Mouse (Mus musculus) CH12.LX (cell line): Measurements from ENCODE around the gene Hddc2. TPM values are rescaled to one million over a fixed set of nuclear protein-coding genes. Genes with fewer than 3 reads are reported as not detected.

Experiments
- DNase-seq: peaks from one replicate; pipeline ENCODE4 v3.0.0-alpha.2; 2013; ENCODE audit errors: extremely low read depth
- H3K27ac ChIP-seq: 2 replicates; pipeline ENCODE4 v1.5.1; 2012; ENCODE audit warnings: low read depth, mild to moderate bottlenecking, control low read depth, moderate library complexity; ENCODE audit not compliant: insufficient read depth
- H3K27me3 ChIP-seq: replicated peaks from 2 replicates; pipeline ENCODE3; 2012; ENCODE audit warnings: inconsistent platforms
- H3K36me3 ChIP-seq, 2 experiments: replicated peaks in 1 of 2; 2 replicates each; pipeline versions ENCODE3 to v1.6.1; 2012; ENCODE audit warnings: inconsistent platforms in 1 of 2, low read length in 1 of 2, mild to moderate bottlenecking in 1 of 2, mixed read lengths in 1 of 2, moderate library complexity in 1 of 2; ENCODE audit not compliant: control insufficient read depth in 1 of 2, insufficient read depth in 1 of 2
- H3K4me1 ChIP-seq, 2 experiments: 2 replicates each; pipeline ENCODE4 v1.6.1; 2012; ENCODE audit warnings: inconsistent platforms in 1 of 2, moderate library complexity in 1 of 2; ENCODE audit not compliant: insufficient read depth in 2 of 2, control insufficient read depth in 1 of 2
- H3K4me2 ChIP-seq: 2 replicates; pipeline ENCODE4 v1.6.1; 2012; ENCODE audit warnings: low read depth, mild to moderate bottlenecking, control low read depth; ENCODE audit not compliant: poor library complexity, insufficient read depth, severe bottlenecking
- H3K4me3 ChIP-seq, 3 experiments: fragments of 150-350 bp in 1 of 3; sonication (generic) in 1 of 3; replicated peaks in 1 of 3; 2 replicates each; pipeline versions ENCODE3 to v1.5.1; 2011 to 2012; ENCODE audit warnings: low read depth in 2 of 3, low read length in 2 of 3, mild to moderate bottlenecking in 2 of 3, moderate library complexity in 2 of 3, control low read depth in 1 of 3, improper control_type of control experiment in 1 of 3, inconsistent platforms in 1 of 3, mixed read lengths in 1 of 3; ENCODE audit not compliant: poor library complexity in 1 of 3
- H3K79me2 ChIP-seq: replicated peaks from 2 replicates; pipeline ENCODE4 v1.6.1; 2012; ENCODE audit warnings: mild to moderate bottlenecking, moderate library complexity; ENCODE audit not compliant: control insufficient read depth, poor library complexity, insufficient read depth, severe bottlenecking; ENCODE audit errors: extremely low read depth
- H3K9ac ChIP-seq: 2 replicates; pipeline ENCODE4 v1.6.1; 2012; ENCODE audit warnings: low read depth, mild to moderate bottlenecking, control low read depth, moderate library complexity; ENCODE audit not compliant: insufficient read depth
- H3K9me3 ChIP-seq: replicated peaks from 2 replicates; pipeline ENCODE3; 2012; ENCODE audit warnings: low read length, inconsistent platforms, mixed read lengths
- BHLHE40 ChIP-seq: IDR thresholded peaks from 2 replicates; pipeline ENCODE4 v1.6.1; 2011; ENCODE audit warnings: mild to moderate bottlenecking, low read depth, low read length, improper control_type of control experiment
- CHD1 ChIP-seq: IDR thresholded peaks from 2 replicates; pipeline ENCODE4 v1.6.1; 2012; ENCODE audit warnings: low read depth, low read length, improper control_type of control experiment, inconsistent platforms
- E2F4 ChIP-seq: IDR thresholded peaks from 2 replicates; pipeline ENCODE4 v1.6.1; 2011; ENCODE audit warnings: low read depth, low read length, improper control_type of control experiment; ENCODE audit not compliant: insufficient replicate concordance
- ELF1 ChIP-seq: IDR thresholded peaks from 2 replicates; pipeline ENCODE4 v1.6.1; 2014; ENCODE audit warnings: low read depth, mild to moderate bottlenecking, inconsistent platforms, low read length, improper control_type of control experiment
- ETS1 ChIP-seq: conservative IDR thresholded peaks from 2 replicates; pipeline ENCODE4 v1.6.1; 2012; ENCODE audit warnings: low read depth, mild to moderate bottlenecking, inconsistent platforms, low read length, improper control_type of control experiment, moderate library complexity
- HCFC1 ChIP-seq: IDR thresholded peaks from 2 replicates; pipeline ENCODE4 v1.6.1; 2012; ENCODE audit warnings: low read depth, mild to moderate bottlenecking, inconsistent platforms, low read length, improper control_type of control experiment
- IRF4 ChIP-seq: IDR thresholded peaks from 2 replicates; pipeline ENCODE4 v1.6.1; 2014; ENCODE audit warnings: low read depth, mild to moderate bottlenecking, inconsistent platforms, low read length, improper control_type of control experiment
- KAT2A ChIP-seq: IDR thresholded peaks from 2 replicates; pipeline ENCODE4 v1.6.1; 2012; ENCODE audit warnings: low read length, improper control_type of control experiment, inconsistent platforms; ENCODE audit not compliant: insufficient replicate concordance
- MAFK ChIP-seq: IDR thresholded peaks from 2 replicates; pipeline ENCODE4 v1.6.1; 2011; ENCODE audit warnings: low read length, improper control_type of control experiment; ENCODE audit not compliant: insufficient replicate concordance
- MAX ChIP-seq: IDR thresholded peaks from 2 replicates; pipeline ENCODE4 v1.6.1; 2011; ENCODE audit warnings: low read length, improper control_type of control experiment
- MAZ ChIP-seq: IDR thresholded peaks from 2 replicates; pipeline ENCODE4 v1.6.1; 2012; ENCODE audit warnings: low read depth, mild to moderate bottlenecking, inconsistent platforms, low read length, improper control_type of control experiment, moderate library complexity
- MXI1 ChIP-seq: IDR thresholded peaks from 2 replicates; pipeline ENCODE4 v1.6.1; 2011; ENCODE audit warnings: mild to moderate bottlenecking, low read depth, low read length, improper control_type of control experiment
- MYC ChIP-seq: IDR thresholded peaks from 2 replicates; pipeline ENCODE4 v1.6.1; 2011; ENCODE audit warnings: low read depth, mild to moderate bottlenecking, improper control_type of control experiment, low read length
- NELFE ChIP-seq: IDR thresholded peaks from 2 replicates; pipeline ENCODE4 v1.6.1; 2011; ENCODE audit warnings: low read depth, low read length, improper control_type of control experiment
- PAX5 ChIP-seq: IDR thresholded peaks from 2 replicates; pipeline ENCODE4 v1.6.1; 2012; ENCODE audit warnings: low read length, inconsistent platforms, mixed read lengths
- POLR2A ChIP-seq: IDR thresholded peaks from 2 replicates; pipeline ENCODE4 v1.6.1; 2011; ENCODE audit warnings: low read depth, mild to moderate bottlenecking, improper control_type of control experiment, low read length
- RCOR1 ChIP-seq: conservative IDR thresholded peaks from 2 replicates; pipeline ENCODE4 v1.6.1; 2012; ENCODE audit warnings: low read depth, mild to moderate bottlenecking, inconsistent platforms, low read length, improper control_type of control experiment
- SIN3A ChIP-seq: IDR thresholded peaks from 2 replicates; pipeline ENCODE4 v1.6.1; 2012; ENCODE audit warnings: low read length, improper control_type of control experiment, inconsistent platforms
- SMC3 ChIP-seq: IDR thresholded peaks from 2 replicates; pipeline ENCODE4 v1.6.1; 2011; ENCODE audit warnings: low read depth, low read length, improper control_type of control experiment
- TBP ChIP-seq: conservative IDR thresholded peaks from 2 replicates; pipeline ENCODE4 v1.6.1; 2011; ENCODE audit warnings: low read depth, low read length, improper control_type of control experiment
- TCF12 ChIP-seq: IDR thresholded peaks from 2 replicates; pipeline ENCODE4 v1.6.1; 2014; ENCODE audit warnings: low read depth, mild to moderate bottlenecking, inconsistent platforms, low read length, improper control_type of control experiment
- UBTF ChIP-seq: IDR thresholded peaks from 2 replicates; pipeline ENCODE4 v1.6.1; 2012; ENCODE audit warnings: low read depth, mild to moderate bottlenecking, inconsistent platforms, low read length, improper control_type of control experiment, moderate library complexity
- USF1 ChIP-seq: IDR thresholded peaks from 2 replicates; pipeline ENCODE4 v1.6.1; 2014; ENCODE audit warnings: low read depth, mild to moderate bottlenecking, inconsistent platforms, low read length, improper control_type of control experiment
- USF2 ChIP-seq: conservative IDR thresholded peaks from 2 replicates; pipeline ENCODE4 v1.6.1; 2011; ENCODE audit warnings: low read depth, low read length, improper control_type of control experiment
- ZC3H11A ChIP-seq: IDR thresholded peaks from 2 replicates; pipeline ENCODE4 v1.6.1; 2012; ENCODE audit warnings: low read depth, mild to moderate bottlenecking, inconsistent platforms, low read length, improper control_type of control experiment
- ZKSCAN1 ChIP-seq: IDR thresholded peaks from 2 replicates; pipeline ENCODE4 v1.6.1; 2012; ENCODE audit warnings: low read depth, inconsistent platforms, low read length, improper control_type of control experiment, borderline replicate concordance
- ZMIZ1 ChIP-seq: IDR thresholded peaks from 2 replicates; pipeline ENCODE4 v1.6.1; 2012; ENCODE audit warnings: low read depth, mild to moderate bottlenecking, inconsistent platforms, low read length, improper control_type of control experiment
- ZNF384 ChIP-seq: IDR thresholded peaks from 2 replicates; pipeline ENCODE4 v1.6.1; 2012; ENCODE audit warnings: low read depth, low read length, improper control_type of control experiment, inconsistent platforms
- dilution Hi-C: fragments of 300-500 bp; cut with MboI; formaldehyde crosslinking; loops from 2 replicates; pipeline ENCODE4 v1.14.3; 2020; ENCODE audit warnings: low sequenced_read_pairs; ENCODE audit not compliant: extremely low pct_unique_long_range_greater_than_20kb, extremely low pct_ligation_motif_present
- in situ Hi-C: fragments of 300-500 bp; cut with MboI; formaldehyde crosslinking; loops from 3 replicates; pipeline ENCODE4 v1.14.3; 2019; ENCODE audit warnings: low sequenced_read_pairs, low pct_ligation_motif_present, low pct_unique_long_range_greater_than_20kb, mixed read lengths
- polyA plus RNA-seq: library from polyadenylated mRNA; unstranded; fragments of >175 nt; gene quantifications from 2 replicates; pipeline ENCODE4 v1.2.1, GENCODE M21; 2012; ENCODE audit warnings: low read depth; ENCODE audit not compliant: insufficient read length
- total RNA-seq, 2 experiments: library from RNA; depleted of rRNA; stranded (reverse); fragments of 300-350 nt in 1 of 2; fragments of >200 nt in 1 of 2; gene quantifications; 2 replicates each; pipeline ENCODE4 v1.2.3; 2012 to 2014

The Hddc2 gene
- total RNA-seq (2012; rRNA removed), result 51.7 and 56.0 TPM in 2 replicates
- 93.0 and 98.7 TPM in 2 replicates for total RNA-seq (2014; rRNA removed)
- 51.5 and 56.6 TPM in 2 replicates for polyA plus RNA-seq

GRCm38 (mm10) chr10:31312865-31313848 lies at the start of gene Hddc2:
Gene Hddc2 (plus strand): TSS chr10:31313383.
- peaks cover 6 to 18% of the 10 kb centered on the region in 2 experiments for H3K4me1 ChIP-seq
- dilution Hi-C loops (no loop called here), in situ Hi-C loops (loop anchor here (25.0 kb wide), 1 partner anchor 701 kb away; the partner anchor contains the start of gene Trmt11)
- peak; percentile 74 for TF ChIP-seq TBP
- TF ChIP-seq USF2, result no peak
- no peak for TF ChIP-seq CHD1
- TF ChIP-seq TCF12, result peak; percentile 84
- no peak for TF ChIP-seq ZKSCAN1
- TF ChIP-seq MAZ, result peak; percentile 72; the same call in 1 of the 2 replicates
- peak; percentile 71 for TF ChIP-seq MAX
- no peak for TF ChIP-seq MAFK
- peak; percentile 86 for TF ChIP-seq ZMIZ1
- no peak for TF ChIP-seq E2F4
- peak; percentile 68; the same call in 1 of the 2 replicates for TF ChIP-seq KAT2A
- TF ChIP-seq MYC, result no peak; the same call in 1 of the 2 replicates
- TF ChIP-seq SMC3, result no peak
- no peak for TF ChIP-seq ZC3H11A
- TF ChIP-seq IRF4, result peak; percentile 59
- TF ChIP-seq ELF1, result peak; percentile 75
- TF ChIP-seq RCOR1, result no peak
- peak; percentile 54 for TF ChIP-seq HCFC1
- no peak for TF ChIP-seq USF1
- no peak for TF ChIP-seq PAX5
- peak; percentile 56 for TF ChIP-seq BHLHE40
- no peak for TF ChIP-seq ZNF384
- peak; percentile 75; the same call in 1 of the 2 replicates for TF ChIP-seq SIN3A
- TF ChIP-seq NELFE, result peak; percentile 92
- TF ChIP-seq MXI1, result peak; percentile 59
- TF ChIP-seq UBTF, result peak; percentile 68; the same call in 1 of the 2 replicates
- peak; percentile 97 for TF ChIP-seq POLR2A
- TF ChIP-seq ETS1, result no peak
- H3K27ac ChIP-seq, result peak within 1 kb of the TSS; percentile 91
- H3K4me3 ChIP-seq, result peak within 1 kb of the TSS; percentile 64 to 94 (median 75)
- H3K9me3 ChIP-seq, result no peaks in the 10 kb centered on the region
- DNase-seq, result peak; percentile 81
- no peaks in the 10 kb centered on the region for H3K79me2 ChIP-seq
- peak within 1 kb of the TSS; percentile 61 for H3K9ac ChIP-seq
- H3K27me3 ChIP-seq, result no peaks in the 10 kb centered on the region
- H3K36me3 ChIP-seq, result peaks cover 12 to 27% of the 10 kb centered on the region in 2 experiments
- H3K4me2 ChIP-seq, result peak within 1 kb of the TSS; percentile 91
